8 mouse cellular contexts compared by ENCODE assay signal in genomic region chr13:94059778-94060177, GRCm38 (mm10). TPM values are rescaled to one million over a fixed set of nuclear protein-coding genes. Genes with fewer than 3 reads are reported as not detected.
DNase-seq lines count a peak whose midpoint lies in the region; ATAC-seq and TF ChIP-seq lines count a peak whose summit lies in the region.

No protein-coding gene starts in this region.

- H3K4me3 ChIP-seq in hindbrain, postnatal 0 days (ENCODE audit: low read length) = no peak overlapping the region
- H3K4me3 ChIP-seq in hindbrain, embryonic 10.5 days = no peak overlapping the region
- no peak overlapping the region; the same call in 1 of the 2 replicates for H3K4me3 ChIP-seq in lung, embryonic 16.5 days (ENCODE audit: low read length)
- H3K4me3 ChIP-seq in intestine, embryonic 15.5 days (replicated peaks) = no peak overlapping the region

- no peak for ATAC-seq in hindbrain, postnatal 0 days
- ATAC-seq in lung, embryonic 16.5 days (ENCODE audit: low read depth) = no peak
- ATAC-seq in megakaryocyte progenitor cell, adult 5-6 weeks (replicated peaks; ENCODE audit: poor library complexity) = no peak
- no peak for ATAC-seq in intestine, embryonic 15.5 days

- WGBS in hindbrain, postnatal 0 days = 85% methylated on average over 6 of the region's 6 CpGs
- WGBS in hindbrain, embryonic 10.5 days = 82% methylated on average over 6 of the region's 6 CpGs
- 88% methylated on average over 6 of the region's 6 CpGs for WGBS in lung, embryonic 16.5 days
- WGBS in intestine, embryonic 15.5 days = 87% methylated on average over 6 of the region's 6 CpGs

- no peaks in the 10 kb centered on the region for H3K9me3 ChIP-seq in hindbrain, postnatal 0 days (ENCODE audit: low read length)
- no peaks in the 10 kb centered on the region for H3K9me3 ChIP-seq in hindbrain, embryonic 10.5 days
- H3K9me3 ChIP-seq in lung, embryonic 16.5 days (ENCODE audit: control insufficient read depth, low read length) = no peaks in the 10 kb centered on the region
- no peaks in the 10 kb centered on the region for H3K9me3 ChIP-seq in intestine, embryonic 15.5 days

- H3K27me3 ChIP-seq in hindbrain, postnatal 0 days (ENCODE audit: insufficient read depth, low read length) = peaks cover 4% of the 10 kb centered on the region; the same call in 1 of the 2 replicates
- H3K27me3 ChIP-seq in hindbrain, embryonic 10.5 days (ENCODE audit: insufficient read depth, poor library complexity, severe bottlenecking) = peaks cover 68% of the 10 kb centered on the region
- no peaks in the 10 kb centered on the region for H3K27me3 ChIP-seq in lung, embryonic 16.5 days (ENCODE audit: control insufficient read depth, insufficient read depth, low read depth, low read length)
- H3K27me3 ChIP-seq in intestine, embryonic 15.5 days (replicated peaks) = no peaks in the 10 kb centered on the region

- H3K9ac ChIP-seq in hindbrain, postnatal 0 days (replicated peaks; ENCODE audit: low read length) = no peak overlapping the region
- H3K9ac ChIP-seq in lung, embryonic 16.5 days (ENCODE audit: low read length) = no peak overlapping the region
- H3K9ac ChIP-seq in intestine, embryonic 15.5 days = no peak overlapping the region

- no peaks in the 10 kb centered on the region for H3K36me3 ChIP-seq in hindbrain, postnatal 0 days (ENCODE audit: insufficient read depth, low read length)
- no peaks in the 10 kb centered on the region for H3K36me3 ChIP-seq in hindbrain, embryonic 10.5 days
- no peaks in the 10 kb centered on the region for H3K36me3 ChIP-seq in lung, embryonic 16.5 days (ENCODE audit: control insufficient read depth, insufficient read depth, low read length)
- no peaks in the 10 kb centered on the region for H3K36me3 ChIP-seq in intestine, embryonic 15.5 days

- TF ChIP-seq CTCF in hindbrain, postnatal 0 days (IDR thresholded peaks at IDR 0.05; ENCODE audit: low read depth) = peak; percentile 64

- H3K4me1 ChIP-seq in hindbrain, postnatal 0 days (ENCODE audit: insufficient read depth, low read length) = 0 out of 2 replicates have a peak, but pooled peaks cover 5% of the 10 kb centered on the region
- H3K4me1 ChIP-seq in hindbrain, embryonic 10.5 days (replicated peaks) = peaks cover 72% of the 10 kb centered on the region
- peaks cover 35% of the 10 kb centered on the region for H3K4me1 ChIP-seq in lung, embryonic 16.5 days (replicated peaks; ENCODE audit: control insufficient read depth, insufficient read depth, low read length)
- H3K4me1 ChIP-seq in intestine, embryonic 15.5 days (replicated peaks) = peaks cover 13% of the 10 kb centered on the region

- DNase-seq in hindbrain, postnatal 0 days (ENCODE audit: low spot score) = peak; percentile 33
- DNase-seq in hindbrain, embryonic 10.5 days (ENCODE audit: low spot score) = no peak
- DNase-seq in A20 (ENCODE audit: low read depth, low spot score) = peak; percentile 20
- DNase-seq in T-cell, adult 2 months (ENCODE audit: low spot score) = peak; percentile 19
- peak; percentile 21 to 58 for DNase-seq in heart, postnatal 36 days

- intact Hi-C loops in heart, postnatal 36 days (cut with DNase I) = loop anchor here (2.0 to 5.0 kb wide), 5 partner anchors 83 to 262 kb away; no protein-coding TSS in a partner anchor

- no peak overlapping the region for H3K4me2 ChIP-seq in hindbrain, postnatal 0 days (ENCODE audit: low read depth, low read length)
- H3K4me2 ChIP-seq in lung, embryonic 16.5 days (ENCODE audit: low read depth, low read length) = peak overlapping the region; percentile 90; the same call in 1 of the 2 replicates
- no peak overlapping the region for H3K4me2 ChIP-seq in intestine, embryonic 15.5 days (replicated peaks)

- H3K27ac ChIP-seq in hindbrain, postnatal 0 days = no peak overlapping the region
- no peak overlapping the region for H3K27ac ChIP-seq in hindbrain, embryonic 10.5 days
- no peak overlapping the region for H3K27ac ChIP-seq in lung, embryonic 16.5 days (ENCODE audit: low read length)
- no peak overlapping the region for H3K27ac ChIP-seq in intestine, embryonic 15.5 days

RNA-seq across cellular contexts. Expression of gene Lhfpl2, which starts 2.2 kb away (rescaled TPM):
- 32.1 and 33.5 TPM in 2 replicates for total RNA-seq in hindbrain, postnatal 0 days (2014; rRNA removed)
- polyA plus RNA-seq in hindbrain, postnatal 0 days (2015; fragmentation: Nextera tagmentation; extraction: Ambion mirVana) = 14.7 and 15.3 TPM in 2 replicates
- polyA plus RNA-seq in hindbrain, embryonic 10.5 days (2016; fragmentation: Nextera tagmentation; extraction: Ambion mirVana) = 19.7 and 20.9 TPM in 2 replicates
- total RNA-seq in heart, postnatal 36 days (2021) = 1 to 10 TPM; 2.5 to 3.7 TPM
- polyA plus RNA-seq in lung, embryonic 16.5 days (2015; fragmentation: Nextera tagmentation; extraction: Ambion mirVana) = 53.1 and 54.1 TPM in 2 replicates
- total RNA-seq in megakaryocyte progenitor cell, adult 5-6 weeks (2015) = 9.3 and 11.0 TPM in 2 replicates
- total RNA-seq in megakaryocyte progenitor cell, adult 5-6 weeks (2017) = 11.2 and 12.3 TPM in 2 replicates
- 19.4 and 19.8 TPM in 2 replicates for polyA plus RNA-seq in intestine, embryonic 15.5 days (2015; fragmentation: Nextera tagmentation; extraction: Ambion mirVana)
